Mouse (Mus musculus) liver, embryonic 11.5 days (tissue): ENCODE data around the gene 9130023H24Rik. TPM values are rescaled to one million over a fixed set of nuclear protein-coding genes. Genes with fewer than 3 reads are reported as not detected.

Experiments
- ATAC-seq: fragments of 200-750 bp; cut with Nextera tagmentation; replicated peaks from 2 replicates; pipeline ENCODE4 v1.8.0; 2017; ENCODE audit warnings: moderate number of reproducible peaks, mild to moderate bottlenecking, moderate TSS enrichment, moderate library complexity; ENCODE audit not compliant: low FRiP score
- DNase-seq: peaks from one replicate; pipeline ENCODE4 v3.0.0-alpha.2; 2017; ENCODE audit warnings: low spot score
- H3K27ac ChIP-seq: fragments of 300-500 bp; sonication (generic); 2 replicates; pipeline ENCODE4 v1.5.1; 2014; ENCODE audit warnings: mild to moderate bottlenecking, low read depth, low read length, control low read depth
- H3K27me3 ChIP-seq: fragments of 300-500 bp; sonication (generic); replicated peaks from 2 replicates; pipeline ENCODE4 v1.6.1; 2014; ENCODE audit warnings: low read length, mixed read lengths; ENCODE audit not compliant: control insufficient read depth, insufficient read depth
- H3K36me3 ChIP-seq: fragments of 300-500 bp; sonication (generic); 2 replicates; pipeline ENCODE4 v1.6.1; 2014; ENCODE audit warnings: mild to moderate bottlenecking, low read length, moderate library complexity, mixed read lengths; ENCODE audit not compliant: control insufficient read depth, insufficient read depth
- H3K4me1 ChIP-seq: fragments of 300-500 bp; sonication (generic); replicated peaks from 2 replicates; pipeline ENCODE4 v1.6.1; 2014; ENCODE audit warnings: low read length, mixed read lengths; ENCODE audit not compliant: control insufficient read depth, insufficient read depth
- H3K4me2 ChIP-seq: fragments of 300-500 bp; sonication (generic); 2 replicates; pipeline ENCODE4 v1.6.1; 2014; ENCODE audit warnings: mild to moderate bottlenecking, control low read depth, moderate library complexity
- H3K4me3 ChIP-seq: fragments of 300-500 bp; sonication (generic); 2 replicates; pipeline ENCODE4 v1.5.1; 2014; ENCODE audit warnings: low read depth, low read length, control low read depth
- H3K9ac ChIP-seq: fragments of 300-500 bp; sonication (generic); 2 replicates; pipeline ENCODE4 v1.6.1; 2014; ENCODE audit warnings: low read depth, low read length, control low read depth
- H3K9me3 ChIP-seq: fragments of 300-500 bp; sonication (generic); 2 replicates; pipeline ENCODE4 v1.6.1; 2016; ENCODE audit warnings: low read length, inconsistent platforms, mixed read lengths; ENCODE audit not compliant: control insufficient read depth
- WGBS: fragments of 180-500 bp; shearing (Covaris S2); extraction: QIAGEN DNeasy Blood & Tissue Kit; methylation state at CpG from one replicate; pipeline ENCODE4 v1.1.7; 2014; 5-methylcytosine and 5-hydroxymethylcytosine counted together
- polyA plus RNA-seq: library from polyadenylated mRNA; unstranded; fragments of >200 nt; fragmentation: Nextera tagmentation; extraction: Ambion mirVana; gene quantifications from 2 replicates; pipeline ENCODE4 v1.2.1, GENCODE M21; 2014

The 9130023H24Rik gene
- polyA plus RNA-seq, 1 experiment from 2014 or later: 3.8 TPM

- Histone ChIP-seq H3K4me3 (no peak overlapping the region), H3K9ac (no peak overlapping the region), H3K36me3 (peaks cover 41% of the 10 kb centered on the region), H3K4me2 (no peak overlapping the region), H3K4me1 (peaks cover 11% of the 10 kb centered on the region), H3K27ac (no peak overlapping the region), H3K9me3 (no peaks in the 10 kb centered on the region), H3K27me3 (no peaks in the 10 kb centered on the region)
- DNase-seq: no peak
- WGBS: 96% methylated on average over 16 of the region's 16 CpGs
- ATAC-seq: no peak
These were observed 4.5 kb upstream of the 9130023H24Rik start for GRCm38 (mm10) chr7:128242331-128242730.

- no peak overlapping the region for H3K4me3 ChIP-seq
- H3K9ac ChIP-seq: peak overlapping the region; percentile 30; the same call in 1 of the 2 replicates
- ATAC-seq: no peak
- H3K4me2 ChIP-seq: no peak overlapping the region
- 92% methylated on average over 27 of the region's 27 CpGs for WGBS
- H3K4me1 ChIP-seq: peaks cover 11% of the 10 kb centered on the region
- no peaks in the 10 kb centered on the region for H3K27me3 ChIP-seq
- peaks cover 40% of the 10 kb centered on the region for H3K36me3 ChIP-seq
- H3K9me3 ChIP-seq: no peaks in the 10 kb centered on the region
- DNase-seq: no peak
- H3K27ac ChIP-seq: no peak overlapping the region
These were observed 2.4 kb upstream of the 9130023H24Rik start for GRCm38 (mm10) chr7:128240131-128240784.

- Histone ChIP-seq H3K27me3 (no peaks in the 10 kb centered on the region), H3K4me2 (peak overlapping the region; percentile 87), H3K36me3 (peaks cover 30% of the 10 kb centered on the region), H3K9ac (peak overlapping the region; percentile 63), H3K4me3 (peak overlapping the region; percentile 82), H3K4me1 (peaks cover 11% of the 10 kb centered on the region), H3K9me3 (no peaks in the 10 kb centered on the region), H3K27ac (peak overlapping the region; percentile 100)
- DNase-seq (no peak), ATAC-seq (no peak)
- 29% methylated on average over 4 of the region's 4 CpGs for WGBS
These were observed 1.2 kb upstream of the 9130023H24Rik start for GRCm38 (mm10) chr7:128238991-128239390.

GRCm38 (mm10) chr7:128237593-128237926 is 271 bp downstream of the 9130023H24Rik start:
- ATAC-seq: no peak
- Histone ChIP-seq H3K27ac (peak overlapping the region; percentile 100), H3K27me3 (no peaks in the 10 kb centered on the region), H3K36me3 (peaks cover 23% of the 10 kb centered on the region), H3K9ac (peak overlapping the region; percentile 91), H3K4me1 (peaks cover 11% of the 10 kb centered on the region; the same call in 1 of the 2 replicates), H3K4me3 (peak overlapping the region; percentile 82), H3K4me2 (peak overlapping the region; percentile 84), H3K9me3 (no peaks in the 10 kb centered on the region)
- DNase-seq: no peak
- WGBS: under 1% methylated on average over 25 of the region's 25 CpGs

GRCm38 (mm10) chr7:128236856-128237592 is 807 bp downstream of the 9130023H24Rik start, which contains the start of gene Armc5:
Armc5 (plus strand) TSS chr7:128237342.
- peak; percentile 89 for DNase-seq
- peaks cover 17% of the 10 kb centered on the region for H3K36me3 ChIP-seq
- H3K4me1 ChIP-seq: peaks cover 11% of the 10 kb centered on the region; the same call in 1 of the 2 replicates
- H3K4me3 ChIP-seq: peak within 1 kb of the TSS; percentile 82
- peak; percentile 31 for ATAC-seq
- H3K4me2 ChIP-seq: peak within 1 kb of the TSS; percentile 84
- H3K27me3 ChIP-seq: no peaks in the 10 kb centered on the region
- WGBS: 24% methylated on average over 37 of the region's 37 CpGs
- no peaks in the 10 kb centered on the region for H3K9me3 ChIP-seq
- H3K9ac ChIP-seq: peak within 1 kb of the TSS; percentile 91
- H3K27ac ChIP-seq: peak within 1 kb of the TSS; percentile 100

DNA sequence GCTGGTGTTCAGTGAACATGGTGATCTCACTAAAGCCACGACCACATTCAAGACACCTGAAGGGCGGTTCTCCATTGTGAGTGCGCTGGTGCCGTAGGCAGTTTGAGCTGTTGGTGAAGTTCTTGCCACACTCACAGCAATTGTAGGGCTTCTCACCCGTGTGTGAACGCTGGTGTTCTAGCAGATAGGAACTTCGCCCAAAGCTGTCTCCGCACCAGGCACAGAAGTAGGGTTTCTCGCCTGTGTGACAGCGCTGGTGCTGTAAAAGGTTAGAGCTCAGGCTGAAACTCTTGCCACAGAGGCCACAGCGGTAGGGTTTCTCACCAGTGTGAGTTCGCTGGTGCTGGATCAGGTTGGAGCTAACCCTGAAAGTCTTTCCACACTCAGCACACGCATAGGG is 1.4 kb downstream of the 9130023H24Rik start:
- Histone ChIP-seq H3K36me3 (peaks cover 16% of the 10 kb centered on the region), H3K9me3 (no peaks in the 10 kb centered on the region), H3K9ac (peak overlapping the region; percentile 91), H3K4me2 (peak overlapping the region; percentile 84), H3K4me1 (peaks cover 11% of the 10 kb centered on the region; the same call in 1 of the 2 replicates), H3K27ac (no peak overlapping the region), H3K27me3 (no peaks in the 10 kb centered on the region), H3K4me3 (0 out of 2 replicates have a peak overlapping the region, but pooled peaks have one; percentile 82)
- ATAC-seq (no peak), DNase-seq (no peak)
- 90% methylated on average over 13 of the region's 13 CpGs for WGBS

GRCm38 (mm10) chr7:128235481-128235880 is 2.4 kb downstream of the 9130023H24Rik start:
- Histone ChIP-seq H3K4me2 (no peak overlapping the region), H3K36me3 (peaks cover 7% of the 10 kb centered on the region), H3K27ac (no peak overlapping the region), H3K27me3 (no peaks in the 10 kb centered on the region), H3K4me1 (peaks cover 9% of the 10 kb centered on the region; the same call in 1 of the 2 replicates), H3K9ac (no peak overlapping the region), H3K4me3 (no peak overlapping the region), H3K9me3 (no peaks in the 10 kb centered on the region)
- ATAC-seq: no peak
- 95% methylated on average over 1 of the region's 1 CpGs for WGBS
- DNase-seq: no peak

DNA sequence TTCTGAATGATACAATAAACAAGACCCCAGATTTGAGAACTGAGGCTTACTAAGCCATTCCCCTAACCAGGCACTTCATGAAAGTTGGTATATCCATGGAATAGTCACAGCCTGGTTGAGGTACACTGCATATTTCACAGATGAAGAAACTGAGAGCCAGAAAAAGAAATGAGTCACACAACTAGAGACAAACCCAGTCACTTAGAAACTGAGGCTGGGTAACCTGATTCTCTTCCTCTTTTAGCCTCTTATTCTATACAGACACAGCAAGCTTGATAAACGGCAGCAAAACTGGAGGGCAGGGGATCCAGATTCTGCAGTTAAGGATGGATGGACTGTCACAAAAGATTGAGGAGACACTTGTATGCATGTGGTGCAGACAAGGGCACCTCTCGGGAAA is 3.0 kb downstream of the 9130023H24Rik start:
- no peak for DNase-seq
- peaks cover under 1% of the 10 kb centered on the region; the same call in 1 of the 2 replicates for H3K36me3 ChIP-seq
- no peak overlapping the region for H3K4me2 ChIP-seq
- peaks cover 8% of the 10 kb centered on the region; the same call in 1 of the 2 replicates for H3K4me1 ChIP-seq
- no peak overlapping the region for H3K9ac ChIP-seq
- WGBS: 65% methylated on average over 2 of the region's 2 CpGs
- H3K27ac ChIP-seq: no peak overlapping the region
- H3K27me3 ChIP-seq: no peaks in the 10 kb centered on the region
- ATAC-seq: no peak
- no peak overlapping the region for H3K4me3 ChIP-seq
- no peaks in the 10 kb centered on the region for H3K9me3 ChIP-seq
